Mouse (Mus musculus): ENCODE data around the gene Hyal1.
A peak's percentile ranks its signal among the peaks of the same experiment; 100 is the strongest.
"Not testable (repeated sequence)": the region's sequence is repeated elsewhere in the genome, so short reads cannot be mapped to it uniquely, and the experiment has no call there.

Gene Hyal1

DNA sequence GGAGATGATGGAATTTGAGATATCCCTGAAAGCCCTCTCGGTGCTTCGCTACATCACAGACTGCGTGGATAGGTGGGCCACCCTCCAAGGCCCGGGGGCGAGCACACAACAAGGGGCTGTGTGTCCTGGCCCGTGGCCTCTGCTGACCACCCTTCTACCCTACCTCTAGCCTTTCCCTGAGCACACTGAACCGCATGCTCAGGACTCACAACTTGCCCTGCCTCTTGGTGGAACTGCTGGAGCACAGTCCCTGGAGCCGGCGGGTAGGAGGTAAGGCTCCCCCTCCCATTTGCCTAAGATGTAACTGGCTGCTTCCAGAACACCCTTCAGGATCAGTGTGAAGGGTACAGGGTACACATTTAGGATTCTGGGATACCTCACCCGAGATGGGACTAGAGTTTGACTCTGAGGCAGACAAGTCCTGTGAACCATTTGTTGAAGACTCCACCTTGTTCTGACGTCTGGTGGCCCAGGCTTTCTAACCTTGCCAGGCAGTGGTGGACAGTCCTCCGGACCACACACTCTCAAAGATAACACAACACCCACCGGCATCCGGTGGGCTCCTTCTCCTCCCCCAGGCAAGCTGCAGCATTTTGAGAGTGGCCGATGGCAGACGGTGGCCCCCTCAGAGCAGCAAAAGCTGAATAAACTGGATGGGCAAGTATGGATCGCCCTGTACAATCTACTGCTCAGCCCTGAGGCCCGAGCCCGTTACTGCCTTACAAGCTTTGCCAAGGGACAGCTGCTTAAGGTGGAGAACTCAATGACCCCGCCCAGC, 27.2 kb upstream of the Hyal1 start:
- DNase-seq (ENCODE audit: extremely low read depth, insufficient read length, low spot score), result no peak

DNA sequence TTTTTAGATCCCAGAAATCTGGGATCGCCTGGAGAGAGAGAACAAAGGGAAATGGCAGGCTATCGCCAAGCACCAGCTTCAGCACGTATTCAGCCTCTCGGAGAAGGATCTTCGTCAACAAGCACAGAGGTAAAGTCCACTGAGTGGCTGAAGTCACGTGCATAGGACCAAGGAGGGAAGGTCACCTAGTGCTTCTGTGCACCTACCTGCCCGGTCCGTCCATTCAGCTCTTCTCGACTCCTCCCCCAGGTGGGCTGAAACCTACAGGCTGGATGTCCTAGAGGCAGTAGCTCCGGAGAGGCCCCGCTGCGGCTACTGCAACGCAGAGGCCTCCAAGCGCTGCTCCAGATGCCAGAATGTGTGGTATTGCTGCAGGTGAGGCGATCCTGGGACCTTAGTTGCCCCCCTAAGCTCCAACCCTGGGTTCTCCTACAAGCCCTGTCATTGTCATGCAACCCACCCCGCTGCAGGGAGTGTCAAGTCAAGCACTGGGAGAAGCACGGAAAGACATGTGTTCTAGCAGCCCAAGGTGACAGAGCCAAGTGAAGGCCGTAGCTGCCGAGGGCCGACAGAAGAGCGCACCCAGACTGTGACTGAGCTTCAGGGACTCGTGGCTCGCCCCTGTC, 26.1 kb upstream of the Hyal1 start:
- no peak for DNase-seq (ENCODE audit: extremely low read depth, insufficient read length, low spot score)

DNA sequence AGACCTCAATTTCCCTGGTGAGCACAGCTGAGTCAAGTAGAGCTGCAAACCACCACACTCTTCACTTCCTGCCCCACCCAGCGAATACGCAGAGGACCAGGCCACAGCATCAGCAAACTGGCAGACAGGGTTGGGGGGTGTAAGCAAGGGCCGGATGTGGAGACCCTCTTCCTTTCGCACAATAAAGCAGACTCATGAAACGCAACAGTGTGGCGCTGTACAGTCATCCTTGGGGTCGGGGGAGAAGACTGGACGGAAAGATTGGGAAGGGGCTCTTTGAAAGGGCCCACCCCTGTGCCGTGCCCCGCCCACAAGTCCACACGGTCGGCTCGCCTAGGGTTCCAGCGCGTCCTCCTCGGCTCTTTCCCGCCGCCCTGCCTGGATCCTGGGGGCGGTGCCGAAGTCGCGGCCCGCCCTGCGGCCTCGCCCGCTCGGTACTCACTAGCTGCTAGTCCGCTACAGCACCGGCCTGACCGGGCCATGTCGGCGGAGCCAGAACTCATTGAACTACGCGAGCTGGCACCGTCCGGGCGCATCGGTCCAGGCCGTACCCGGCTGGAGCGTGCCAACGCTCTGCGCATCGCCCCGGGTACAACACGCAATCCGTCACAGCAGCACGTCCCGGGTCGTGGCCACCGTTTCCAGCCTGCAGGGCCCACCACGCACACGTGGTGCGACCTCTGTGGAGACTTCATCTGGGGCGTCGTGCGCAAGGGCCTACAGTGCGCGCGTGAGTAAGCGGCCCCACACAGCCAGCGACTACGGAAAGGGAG, 25.4 kb upstream of the Hyal1 start, which contains the start of gene Rassf1:
Gene Rassf1, plus strand, starts transcription at position 439 of the 773 bp plus-strand sequence.
- DNase-seq (ENCODE audit: extremely low read depth, insufficient read length, low spot score), result peak; percentile 93

DNA sequence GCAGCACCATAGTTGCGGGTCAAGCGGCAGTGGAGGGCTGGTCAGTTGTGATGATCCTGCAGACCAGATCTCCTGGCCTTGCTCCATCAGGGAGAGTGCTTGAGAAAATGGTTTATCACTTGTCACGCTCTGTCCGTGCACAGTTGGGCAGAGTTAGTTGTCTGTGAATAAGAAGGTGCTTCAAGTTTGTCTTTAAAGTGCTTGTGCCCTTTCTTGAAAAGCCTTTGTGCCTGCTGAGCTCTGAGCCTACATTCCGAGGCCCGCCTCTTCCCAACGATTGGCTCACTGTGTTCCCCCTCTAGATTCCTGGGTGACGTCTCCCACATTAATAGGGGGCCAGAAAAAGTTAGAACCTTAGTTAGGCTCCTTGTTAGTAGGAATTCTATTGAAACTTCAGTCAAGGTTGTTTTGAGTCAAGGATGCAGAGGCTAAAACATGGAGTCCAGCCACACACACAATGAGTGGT, 24.8 kb upstream of the Hyal1 start:
- DNase-seq (ENCODE audit: extremely low read depth, insufficient read length, low spot score), result no peak

DNA sequence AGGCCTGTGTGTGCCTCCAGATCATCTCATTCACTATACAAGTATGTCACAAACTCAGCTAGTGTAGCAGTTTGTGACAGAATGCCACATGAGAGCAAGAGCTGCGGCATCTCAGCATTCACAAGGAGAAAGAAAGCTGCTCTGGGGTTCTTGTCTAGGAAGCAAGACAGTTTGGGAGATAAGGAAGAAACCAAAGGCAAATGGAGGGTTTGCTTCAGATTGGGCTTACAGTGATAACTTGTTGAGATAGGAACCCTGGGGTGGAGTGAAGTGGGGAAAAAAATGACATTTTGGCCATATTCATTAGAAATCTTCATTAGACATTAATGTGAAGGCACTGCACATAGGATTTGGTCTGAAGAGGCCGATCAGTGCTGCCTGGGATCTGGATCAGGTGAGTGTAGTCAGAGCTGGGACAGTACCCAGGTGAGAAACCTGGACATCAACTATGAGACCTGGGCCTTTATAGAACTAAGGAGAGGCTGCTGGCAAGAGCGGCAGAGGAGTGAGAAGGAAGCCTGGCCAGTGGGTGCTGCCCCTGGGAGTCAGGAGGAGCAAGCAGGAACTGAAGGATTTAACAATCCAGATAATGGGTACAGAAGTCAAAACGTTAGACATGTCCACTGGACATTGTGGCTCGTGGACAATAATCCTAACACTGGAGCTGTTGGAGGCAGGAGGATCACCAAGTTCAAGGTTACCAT, 23.9 kb upstream of the Hyal1 start:
- no peak for DNase-seq (ENCODE audit: extremely low read depth, insufficient read length, low spot score)

DNA sequence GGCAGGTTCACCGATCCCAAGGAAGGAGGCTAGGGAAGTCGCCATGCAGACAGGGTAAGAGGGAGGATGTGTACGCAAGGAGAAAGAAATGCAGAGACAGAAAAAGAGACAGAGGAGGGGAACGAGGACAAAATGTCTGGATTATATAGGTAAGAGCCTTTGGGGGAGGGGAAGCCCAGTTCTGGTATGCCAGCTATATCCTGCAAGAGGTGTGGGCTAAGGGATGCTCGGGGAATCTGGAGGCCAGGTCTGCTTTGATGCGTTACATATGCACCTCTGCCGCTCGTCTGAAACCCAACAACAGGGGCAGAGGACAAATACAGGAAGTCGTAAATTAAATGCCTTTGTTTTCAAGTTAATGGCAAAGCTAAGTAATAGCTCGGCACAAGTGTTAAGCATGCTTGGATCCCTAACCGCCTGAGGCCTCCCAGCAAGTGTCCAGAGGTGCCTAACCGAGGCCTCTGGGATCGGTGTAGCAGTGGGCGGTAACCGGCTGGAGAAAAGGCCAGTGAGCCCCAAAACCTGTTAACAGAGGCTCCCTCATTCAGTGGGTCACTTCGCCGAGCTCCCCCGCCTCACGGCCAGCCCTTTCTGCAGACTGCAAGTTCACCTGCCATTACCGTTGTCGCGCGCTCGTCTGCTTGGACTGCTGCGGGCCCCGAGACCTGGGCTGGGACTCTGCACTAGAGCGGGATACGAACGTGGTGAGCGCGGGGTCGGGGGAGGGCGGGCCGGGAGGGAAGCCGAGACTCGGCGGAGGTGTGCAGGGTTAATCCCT, 23.0 kb upstream of the Hyal1 start:
- DNase-seq (ENCODE audit: extremely low read depth, insufficient read length, low spot score), result no peak

DNA sequence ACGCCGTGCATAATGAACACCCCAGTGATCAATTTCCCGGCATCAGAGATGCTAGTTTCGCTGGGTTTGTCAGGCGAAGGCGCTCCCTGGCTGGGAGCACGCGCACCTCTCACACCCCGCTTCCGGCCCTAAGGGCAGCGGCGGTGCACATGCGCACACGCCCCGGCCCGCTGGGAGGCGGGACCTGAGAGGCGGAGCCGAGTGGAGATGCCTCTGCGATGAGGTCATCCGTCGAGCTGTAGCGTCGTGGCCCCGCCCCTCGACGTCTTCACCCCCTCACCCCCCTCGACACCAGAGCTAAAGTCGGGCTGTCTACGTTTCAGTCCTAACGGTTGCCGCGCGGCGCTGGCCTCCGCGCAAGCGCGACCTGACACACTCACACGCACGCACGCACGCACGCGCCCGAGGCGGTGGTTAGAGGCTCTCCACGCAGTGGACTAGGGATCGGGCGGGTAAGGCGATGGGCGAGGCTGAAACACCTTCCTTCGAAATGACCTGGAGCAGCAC, 22.4 kb upstream of the Hyal1 start:
- DNase-seq (ENCODE audit: extremely low read depth, insufficient read length, low spot score), result peak; percentile 100

DNA sequence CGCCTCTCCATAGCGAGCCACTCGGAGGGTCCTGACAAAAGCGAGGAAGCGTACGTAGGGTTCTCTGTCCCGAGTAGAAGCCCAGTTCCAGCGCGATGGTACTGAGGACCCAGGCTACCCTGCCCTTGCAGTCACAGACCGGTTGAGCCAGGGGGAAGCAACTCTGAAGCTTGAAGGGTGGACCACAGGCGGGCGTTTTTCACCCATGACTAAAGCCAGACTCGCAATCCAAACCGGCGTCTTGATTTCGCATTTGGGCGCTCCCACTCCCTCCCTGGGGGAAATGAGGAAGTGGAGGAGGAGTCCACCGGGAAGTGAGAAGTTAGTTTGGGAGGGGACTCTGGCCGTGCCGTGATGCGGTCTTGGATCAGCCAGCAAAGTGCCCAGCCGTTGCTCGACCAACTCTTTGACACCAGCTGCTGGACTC, 21.7 kb upstream of the Hyal1 start:
- DNase-seq (ENCODE audit: extremely low read depth, insufficient read length, low spot score), result no peak

DNA sequence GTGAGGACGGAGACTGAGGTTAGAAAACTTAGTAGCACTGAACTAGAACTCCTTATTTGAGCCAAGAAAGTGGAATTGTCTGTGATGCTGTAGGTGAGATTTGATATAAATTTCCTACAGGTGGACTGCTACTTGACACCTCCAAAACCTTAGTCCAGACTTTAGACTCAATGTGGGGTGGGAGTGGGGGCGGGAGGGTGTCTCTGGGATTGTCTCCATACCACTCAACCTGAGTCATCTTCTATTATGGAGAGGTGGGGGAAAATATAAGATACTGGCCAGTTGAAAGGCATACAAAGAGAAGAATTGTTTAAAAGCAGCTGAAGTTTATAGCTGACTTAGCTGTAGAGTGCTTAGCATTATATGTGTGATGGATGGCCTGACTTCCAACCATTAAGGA, 21.0 kb upstream of the Hyal1 start:
- no peak for DNase-seq (ENCODE audit: extremely low read depth, insufficient read length, low spot score)

DNA sequence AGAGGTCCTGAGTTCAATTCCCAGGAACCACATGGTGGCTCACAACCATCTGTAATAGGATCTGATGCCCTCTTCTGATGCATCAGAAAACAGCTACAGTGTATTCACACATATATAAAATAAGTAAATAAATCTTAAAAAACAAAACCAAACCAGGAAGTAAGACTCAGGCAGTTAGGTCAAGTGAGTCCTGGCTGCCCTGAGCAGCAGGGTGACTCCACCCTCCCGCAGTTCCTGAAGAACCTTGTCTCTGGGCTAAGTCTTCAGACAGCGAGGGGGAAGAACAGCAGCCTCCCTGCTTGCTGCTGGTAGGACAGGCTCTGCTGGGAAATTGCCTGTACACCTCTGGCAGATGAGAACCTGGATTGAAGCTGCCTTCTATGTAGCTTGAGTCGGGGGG, 20.4 kb upstream of the Hyal1 start:
- no peak for DNase-seq (ENCODE audit: extremely low read depth, insufficient read length, low spot score)

DNA sequence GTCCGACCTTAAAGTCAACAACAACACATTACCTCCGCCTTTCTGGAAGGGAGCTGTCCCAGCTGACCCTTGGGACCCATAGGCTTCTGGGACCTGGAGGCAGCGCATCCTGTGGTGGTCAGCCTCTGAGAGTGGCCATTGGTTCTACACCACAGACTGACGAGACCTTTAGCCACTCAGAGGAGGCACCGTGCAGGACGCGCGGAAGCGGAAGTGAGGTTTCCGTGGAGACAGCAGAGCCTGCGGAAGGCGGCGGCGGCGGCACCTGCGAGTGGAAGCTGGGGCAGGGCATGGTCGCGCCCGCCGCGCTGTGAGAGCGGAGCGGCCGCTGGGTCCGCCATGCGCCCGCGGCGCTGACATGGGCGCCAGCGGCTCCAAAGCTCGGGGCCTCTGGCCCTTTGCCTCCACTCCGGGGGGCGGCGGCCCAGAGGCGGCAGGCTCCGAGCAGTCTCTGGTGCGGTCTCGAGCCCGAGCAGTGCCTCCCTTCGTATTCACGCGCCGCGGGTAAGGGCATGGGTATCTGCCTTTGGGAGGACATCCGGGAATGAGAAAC, 13.6 kb upstream of the Hyal1 start, which contains the start of gene Tusc2:
Gene Tusc2, plus strand, starts transcription at position 227 of the 553 bp plus-strand sequence.
- DNase-seq (ENCODE audit: extremely low read depth, insufficient read length, low spot score), result peak; percentile 84

DNA sequence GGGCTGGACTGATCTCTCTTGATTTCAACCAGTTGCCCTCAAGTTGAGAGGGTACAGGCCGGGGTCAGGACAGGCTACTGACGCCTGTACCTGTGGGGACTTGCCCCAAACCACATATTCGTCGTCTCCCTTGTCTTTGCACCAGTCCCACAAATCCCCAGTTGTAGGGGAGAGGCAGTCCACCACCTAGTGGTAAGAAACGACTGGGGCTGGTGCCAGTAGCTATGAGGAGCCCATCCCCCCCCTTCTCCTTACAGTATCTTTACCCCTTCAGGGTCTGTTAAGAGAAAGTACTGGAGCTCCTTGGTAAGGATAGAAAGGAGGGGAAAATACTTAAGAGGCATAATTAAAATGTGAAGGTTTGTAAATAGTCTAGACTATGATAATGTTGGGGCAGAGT, 11.2 kb upstream of the Hyal1 start:
- not testable (repeated sequence) for DNase-seq (ENCODE audit: extremely low read depth, insufficient read length, low spot score)

DNA sequence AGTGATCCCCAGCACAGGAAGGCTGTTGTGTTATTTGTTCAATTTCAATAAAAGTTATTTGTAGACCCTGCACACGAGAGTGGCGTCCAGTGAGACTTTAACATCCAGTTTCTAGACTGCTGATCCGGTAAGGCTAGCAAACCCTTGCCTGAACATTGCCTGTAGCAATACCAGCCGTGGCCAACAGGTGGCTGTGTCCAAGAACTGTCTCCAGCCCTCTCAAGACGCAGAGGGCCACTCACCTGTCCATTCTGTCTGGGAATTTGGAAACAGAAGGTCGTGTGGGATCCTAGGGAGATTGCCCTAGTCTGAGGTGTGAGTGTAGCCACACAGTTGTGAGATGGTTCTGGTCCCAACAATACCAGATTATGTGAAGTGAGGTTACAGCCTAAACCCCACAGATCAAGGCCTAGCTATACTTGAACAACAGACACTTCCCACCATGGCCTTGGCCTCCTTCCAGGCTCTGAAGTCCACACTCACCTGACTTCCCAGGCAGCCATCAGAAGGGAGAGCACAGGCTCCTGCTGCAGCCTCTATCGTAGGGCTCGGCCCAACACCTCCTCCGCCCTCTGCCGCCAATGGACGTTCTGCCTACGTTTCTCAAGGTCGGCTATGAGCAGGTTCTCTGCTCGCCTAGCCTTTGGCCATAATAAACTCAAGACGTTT, 10.6 kb upstream of the Hyal1 start:
- no peak for DNase-seq (ENCODE audit: extremely low read depth, insufficient read length, low spot score)

DNA sequence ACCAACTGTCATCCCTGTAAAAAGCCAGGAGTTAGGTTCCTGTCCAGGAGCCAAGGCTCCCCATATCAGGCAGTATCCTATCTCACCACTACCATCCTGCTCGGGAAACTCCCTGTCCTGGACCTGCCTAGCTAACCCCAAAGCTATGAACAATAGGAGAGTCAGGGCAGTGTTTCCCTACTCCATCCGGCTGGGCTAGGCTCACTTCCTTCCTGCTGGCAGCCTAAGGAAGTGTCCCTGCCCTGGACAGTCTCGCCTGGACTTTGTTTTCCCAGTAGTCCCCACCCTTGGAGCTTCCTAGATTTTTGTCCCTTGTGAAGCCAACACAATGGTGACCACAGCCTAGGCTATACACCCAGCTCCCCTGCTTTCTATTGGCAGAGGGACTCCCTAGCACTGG, 9.9 kb upstream of the Hyal1 start:
- DNase-seq (ENCODE audit: extremely low read depth, insufficient read length, low spot score), result no peak

DNA sequence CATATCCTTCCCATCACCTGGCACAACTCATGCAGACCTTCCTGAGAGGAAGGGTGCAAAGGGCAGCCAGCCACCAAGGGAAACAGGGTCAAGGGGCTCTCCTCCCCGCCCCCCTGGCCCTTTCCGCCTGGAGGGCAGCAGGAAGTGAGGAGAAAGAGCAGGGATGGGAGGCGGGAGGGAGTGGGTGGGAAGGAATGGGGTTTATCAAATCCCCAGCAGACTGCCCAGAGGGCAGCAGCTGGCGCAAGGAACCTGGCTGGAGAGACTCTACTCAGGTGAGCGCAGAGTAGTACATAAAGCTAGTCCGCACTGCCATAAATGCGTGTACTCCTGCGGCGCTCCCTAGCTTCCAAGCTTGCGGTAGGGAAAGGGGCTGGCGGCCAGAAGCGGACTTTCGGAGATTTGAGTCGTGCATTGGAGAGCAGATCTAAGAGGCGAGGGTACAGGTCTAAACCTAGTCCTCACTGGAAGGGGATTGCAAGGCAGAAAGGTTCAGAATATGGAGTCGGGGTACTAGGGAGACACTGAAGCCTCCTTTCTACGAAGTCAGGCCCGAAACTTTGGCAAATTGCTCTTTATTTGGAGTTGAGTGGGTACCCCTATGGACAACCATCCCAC, 8.9 kb upstream of the Hyal1 start, which contains the start of gene Hyal2:
Gene Hyal2, plus strand, starts transcription at position 244 of the 618 bp plus-strand sequence.
- DNase-seq (ENCODE audit: extremely low read depth, insufficient read length, low spot score), result no peak

DNA sequence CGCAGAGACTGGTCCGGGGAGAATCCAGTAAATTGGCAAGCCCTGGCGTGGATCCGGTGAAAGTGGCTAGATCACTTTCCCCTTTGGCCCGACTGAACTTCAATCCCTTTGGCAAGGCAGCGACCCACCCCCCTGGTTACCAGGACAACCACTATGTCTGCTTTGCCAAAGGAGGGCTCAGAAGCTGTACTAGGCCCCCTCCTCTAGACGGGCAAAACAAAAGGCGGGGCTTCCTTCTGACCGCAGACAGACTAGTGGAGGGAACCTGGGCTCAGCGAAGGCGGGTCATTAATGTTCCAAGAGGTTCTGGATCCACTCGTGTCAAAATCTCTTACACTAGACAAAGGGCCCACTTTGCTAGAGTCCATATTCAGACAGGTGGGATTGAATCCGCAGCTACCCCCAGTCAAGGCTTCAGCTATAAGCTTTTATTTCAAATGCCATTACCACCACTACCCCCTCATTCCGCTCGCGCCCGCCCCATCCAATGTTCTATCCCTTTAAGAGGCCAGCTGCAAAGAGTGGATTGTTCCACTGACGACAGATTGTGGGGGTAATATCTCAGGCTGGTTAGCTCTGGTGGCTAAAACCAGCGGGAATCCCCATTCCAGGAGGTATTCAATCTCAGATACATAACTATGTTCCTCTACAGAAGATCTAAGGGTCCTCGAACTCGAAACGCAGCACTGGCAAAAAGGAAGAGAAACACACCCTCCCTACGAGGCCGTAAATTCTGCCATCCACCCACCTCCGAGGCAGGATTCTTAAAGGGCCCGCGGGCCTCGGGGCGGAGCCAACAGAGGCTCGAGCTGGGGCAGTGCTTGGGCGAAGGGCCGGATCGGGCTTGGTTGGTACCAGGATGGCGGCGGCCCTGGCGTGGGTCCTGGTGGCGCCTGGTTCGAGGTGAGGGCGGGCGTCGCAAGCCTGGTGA, 8.1 kb upstream of the Hyal1 start:
- peak; percentile 82 for DNase-seq (ENCODE audit: extremely low read depth, insufficient read length, low spot score)

DNA sequence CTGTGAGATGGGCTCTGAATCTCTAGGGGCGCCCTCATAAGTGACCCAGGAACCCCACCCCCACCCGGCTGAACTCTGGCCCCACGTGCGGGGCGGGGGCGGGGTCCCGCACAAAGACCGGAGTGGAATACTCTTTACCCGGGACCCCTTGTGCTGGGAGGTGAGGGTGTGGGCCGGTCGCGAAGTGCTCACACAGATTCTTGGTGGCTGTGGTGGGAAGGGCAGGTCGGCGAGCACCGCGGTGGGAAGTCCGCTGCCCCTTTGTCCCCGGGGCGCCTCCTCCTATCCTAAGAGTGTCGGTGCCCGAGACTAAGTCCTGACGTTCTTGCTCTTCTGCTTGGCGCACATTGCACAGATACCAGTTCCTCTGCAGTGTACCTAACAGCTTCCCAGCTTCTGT, 7.5 kb upstream of the Hyal1 start:
- no peak for DNase-seq (ENCODE audit: extremely low read depth, insufficient read length, low spot score)
